8 mouse cellular contexts compared by ENCODE assay signal in genomic region chr8:75088989-75089881, GRCm38 (mm10). TPM values are rescaled to one million over a fixed set of nuclear protein-coding genes. Genes with fewer than 3 reads are reported as not detected.
A peak's percentile ranks its signal among the peaks of the same experiment; 100 is the strongest.
DNase-seq lines count a peak whose midpoint lies in the region; ATAC-seq and TF ChIP-seq lines count a peak whose summit lies in the region.

No protein-coding gene starts in this region.

- TF ChIP-seq EP300 in CH12.LX (IDR thresholded peaks at IDR 0.05; ENCODE audit: low read length): peak; percentile 80

- no peaks in the 10 kb centered on the region for H3K36me3 ChIP-seq in CH12.LX (replicated peaks in 1 of 2; ENCODE audit: control insufficient read depth in 1 of 2, insufficient read depth in 1 of 2, low read length in 1 of 2)
- no peaks in the 10 kb centered on the region for H3K36me3 ChIP-seq in liver, embryonic 15.5 days (replicated peaks)
- no peaks in the 10 kb centered on the region for H3K36me3 ChIP-seq in neural tube, embryonic 11.5 days (ENCODE audit: control insufficient read depth, insufficient read depth, low read length)

- H3K9ac ChIP-seq in CH12.LX (ENCODE audit: insufficient read depth, low read depth): no peak overlapping the region
- H3K9ac ChIP-seq in liver, embryonic 15.5 days: no peak overlapping the region
- peak overlapping the region; percentile 22; the same call in 1 of the 2 replicates for H3K9ac ChIP-seq in neural tube, embryonic 11.5 days (ENCODE audit: low read length)

- no peak for TF ChIP-seq POLR2A in CH12.LX (IDR thresholded peaks at IDR 0.05; ENCODE audit: low read depth, low read length)

- H3K27me3 ChIP-seq in CH12.LX (replicated peaks): no peaks in the 10 kb centered on the region
- H3K27me3 ChIP-seq in liver, embryonic 15.5 days: peaks cover 53% of the 10 kb centered on the region
- H3K27me3 ChIP-seq in neural tube, embryonic 11.5 days (ENCODE audit: control insufficient read depth, insufficient read depth, low read length): no peaks in the 10 kb centered on the region

- DNase-seq in CH12.LX (ENCODE audit: extremely low read depth): peak; percentile 84
- peak; percentile 49 for DNase-seq in adrenal gland, postnatal 25 days
- peak; percentile 87 for DNase-seq in forelimb bud, embryonic 11.5 days (ENCODE audit: low read depth, low spot score)
- DNase-seq in heart, postnatal 25 days (ENCODE audit: low spot score): peak; percentile 71
- DNase-seq in layer of hippocampus, adult 11-12 months (ENCODE audit: low spot score): peak; percentile 85
- DNase-seq in neural tube, embryonic 11.5 days (ENCODE audit: low spot score): peak; percentile 77
- peak; percentile 74 to 77 for DNase-seq in urinary bladder, postnatal 36 days (ENCODE audit: low spot score in 2 of 2)

- H3K4me1 ChIP-seq in CH12.LX (ENCODE audit: control insufficient read depth in 1 of 2, insufficient read depth in 2 of 2): peaks cover 23 to 59% of the 10 kb centered on the region in 2 experiments
- peaks cover 52% of the 10 kb centered on the region for H3K4me1 ChIP-seq in liver, embryonic 15.5 days (replicated peaks)
- H3K4me1 ChIP-seq in neural tube, embryonic 11.5 days (ENCODE audit: control insufficient read depth, insufficient read depth, low read length): no peaks in the 10 kb centered on the region

- peak overlapping the region in 1 of 3 experiments; percentile 2 for H3K4me3 ChIP-seq in CH12.LX (replicated peaks in 1 of 3; ENCODE audit: low read depth in 2 of 3, low read length in 2 of 3, poor library complexity in 1 of 3)
- H3K4me3 ChIP-seq in liver, embryonic 15.5 days (replicated peaks): no peak overlapping the region
- H3K4me3 ChIP-seq in neural tube, embryonic 11.5 days (ENCODE audit: low read depth, low read length): no peak overlapping the region

- in situ Hi-C loops in CH12.LX (cut with MboI; ENCODE audit: low pct_ligation_motif_present, low pct_unique_long_range_greater_than_20kb, low sequenced_read_pairs): no loop called here

- no peak for TF ChIP-seq CTCF in CH12.LX (conservative IDR thresholded peaks at IDR 0.05 in 1 of 2, IDR thresholded peaks at IDR 0.05 in 1 of 2; ENCODE audit: low read depth in 2 of 2, low read length in 2 of 2)

- no peak overlapping the region for H3K27ac ChIP-seq in CH12.LX (ENCODE audit: insufficient read depth, low read depth)
- peak overlapping the region; percentile 65 for H3K27ac ChIP-seq in liver, embryonic 15.5 days (replicated peaks)
- H3K27ac ChIP-seq in neural tube, embryonic 11.5 days (ENCODE audit: low read depth, low read length): no peak overlapping the region

- ATAC-seq in liver, embryonic 15.5 days (ENCODE audit: insufficient read depth): peak; percentile 53
- ATAC-seq in neural tube, embryonic 11.5 days (ENCODE audit: insufficient read depth, low FRiP score, low TSS enrichment): no peak

- dilution Hi-C loops in CH12.LX (cut with MboI; ENCODE audit: extremely low pct_ligation_motif_present, extremely low pct_unique_long_range_greater_than_20kb, low sequenced_read_pairs): no loop called here

- no peaks in the 10 kb centered on the region for H3K9me3 ChIP-seq in CH12.LX (replicated peaks; ENCODE audit: low read length)
- H3K9me3 ChIP-seq in liver, embryonic 15.5 days (replicated peaks): no peaks in the 10 kb centered on the region
- no peaks in the 10 kb centered on the region for H3K9me3 ChIP-seq in neural tube, embryonic 11.5 days (ENCODE audit: control insufficient read depth, low read length)

- H3K4me2 ChIP-seq in CH12.LX (ENCODE audit: insufficient read depth, low read depth, poor library complexity, severe bottlenecking): peak overlapping the region; percentile 17
- H3K4me2 ChIP-seq in liver, embryonic 15.5 days: peak overlapping the region; percentile 37
- 0 out of 2 replicates have a peak overlapping the region, but pooled peaks have one; percentile 7 for H3K4me2 ChIP-seq in neural tube, embryonic 11.5 days (ENCODE audit: low read depth)

- intact Hi-C loops in heart, postnatal 25 days (cut with DNase I): no loop called here

- TF ChIP-seq RAD21 in CH12.LX (IDR thresholded peaks at IDR 0.05; ENCODE audit: low read depth, low read length): no peak

- WGBS in liver, embryonic 15.5 days (ENCODE audit: insufficient replicate concordance): 10% methylated on average over 6 of the region's 6 CpGs
- 32% methylated on average over 6 of the region's 6 CpGs for WGBS in neural tube, embryonic 11.5 days

- peaks cover 7% of the 10 kb centered on the region for H3K79me2 ChIP-seq in CH12.LX (replicated peaks; ENCODE audit: control insufficient read depth, extremely low read depth, insufficient read depth, poor library complexity, severe bottlenecking)

TF ChIP-seq in CH12.LX, 34 proteins besides CTCF, POLR2A, EP300 and RAD21 (continues in another document):
- TF ChIP-seq POLR2AphosphoS2 (IDR thresholded peaks at IDR 0.05; ENCODE audit: low read depth, low read length) (no peak), JUND (conservative IDR thresholded peaks at IDR 0.05; ENCODE audit: low read depth, low read length) (peak; percentile 54), JUN (IDR thresholded peaks at IDR 0.05; ENCODE audit: insufficient read depth, low read depth, low read length) (no peak), ZMIZ1 (IDR thresholded peaks at IDR 0.05; ENCODE audit: low read depth, low read length) (no peak), CHD2 (IDR thresholded peaks at IDR 0.05; ENCODE audit: low read length) (no peak; the same call in 1 of the 2 replicates), NRF1 (IDR thresholded peaks at IDR 0.05; ENCODE audit: low read depth, low read length) (no peak), SIN3A (IDR thresholded peaks at IDR 0.05; ENCODE audit: low read length) (peak; percentile 84), BHLHE40 (IDR thresholded peaks at IDR 0.05; ENCODE audit: low read depth, low read length) (peak; percentile 40; the same call in 1 of the 2 replicates), ZNF384 (IDR thresholded peaks at IDR 0.05; ENCODE audit: low read depth, low read length) (no peak), SMC3 (IDR thresholded peaks at IDR 0.05; ENCODE audit: low read depth, low read length) (no peak), CHD1 (IDR thresholded peaks at IDR 0.05; ENCODE audit: low read depth, low read length) (no peak), ZC3H11A (IDR thresholded peaks at IDR 0.05; ENCODE audit: low read depth, low read length) (no peak), MAX (IDR thresholded peaks at IDR 0.05; ENCODE audit: low read length) (no peak), ELF1 (IDR thresholded peaks at IDR 0.05; ENCODE audit: low read depth, low read length) (peak; percentile 53), E2F4 (IDR thresholded peaks at IDR 0.05; ENCODE audit: insufficient replicate concordance, low read depth, low read length) (no peak), MYC (IDR thresholded peaks at IDR 0.05; ENCODE audit: low read depth, low read length) (0 out of 2 replicates have a peak, but pooled peaks have one; percentile 41), MXI1 (IDR thresholded peaks at IDR 0.05; ENCODE audit: low read depth, low read length) (no peak; the same call in 1 of the 2 replicates), ETS1 (conservative IDR thresholded peaks at IDR 0.05; ENCODE audit: low read depth, low read length) (peak; percentile 89), USF1 (IDR thresholded peaks at IDR 0.05; ENCODE audit: low read depth, low read length) (no peak), MAZ (IDR thresholded peaks at IDR 0.05; ENCODE audit: low read depth, low read length) (peak; percentile 100), MAFK (IDR thresholded peaks at IDR 0.05; ENCODE audit: insufficient replicate concordance, low read length) (peak; percentile 100), TCF12 (IDR thresholded peaks at IDR 0.05; ENCODE audit: low read depth, low read length) (0 out of 2 replicates have a peak, but pooled peaks have one; percentile 43), GABPA (IDR thresholded peaks at IDR 0.05; ENCODE audit: insufficient replicate concordance, low read depth, low read length) (peak; percentile 63), NELFE (IDR thresholded peaks at IDR 0.05; ENCODE audit: low read depth, low read length) (no peak), USF2 (conservative IDR thresholded peaks at IDR 0.05; ENCODE audit: low read depth, low read length) (no peak), ZKSCAN1 (IDR thresholded peaks at IDR 0.05; ENCODE audit: borderline replicate concordance, low read depth, low read length) (no peak), KAT2A (IDR thresholded peaks at IDR 0.05; ENCODE audit: insufficient replicate concordance, low read length) (no peak), PAX5 (IDR thresholded peaks at IDR 0.05; ENCODE audit: low read length) (no peak), MEF2A (IDR thresholded peaks at IDR 0.05; ENCODE audit: borderline replicate concordance, low read depth, low read length) (peak; percentile 50; the same call in 1 of the 2 replicates), RCOR1 (conservative IDR thresholded peaks at IDR 0.05; ENCODE audit: low read depth, low read length) (no peak)

RNA-seq across cellular contexts. Expression of gene Hmox1, which starts 4.2 kb away (rescaled TPM):
- 27.3 and 39.7 TPM in 2 replicates for total RNA-seq in CH12.LX (2012; rRNA removed)
- total RNA-seq in CH12.LX (2014; rRNA removed): 53.2 and 67.3 TPM in 2 replicates
- polyA plus RNA-seq in CH12.LX (2012; ENCODE audit: insufficient read length, low read depth): 87.4 and 92.2 TPM in 2 replicates
- 26.3 and 44.3 TPM in 2 replicates for total RNA-seq in adrenal gland, postnatal 25 days (2021)
- total RNA-seq in heart, postnatal 25 days (2021): 10 to 100 TPM in 1 of 2 experiments, 1 to 10 TPM in 1; 7.9 to 10.4 TPM
- polyA plus RNA-seq in liver, embryonic 15.5 days (2015; fragmentation: Nextera tagmentation; extraction: Ambion mirVana): 151 and 170 TPM in 2 replicates
- 15.9 and 16.1 TPM in 2 replicates for polyA plus RNA-seq in neural tube, embryonic 11.5 days (2014; fragmentation: Nextera tagmentation; extraction: Ambion mirVana)

RNA-seq across cellular contexts. Expression of gene Mcm5, which starts 20.1 kb away (rescaled TPM):
- 259 and 305 TPM in 2 replicates for total RNA-seq in CH12.LX (2012; rRNA removed)
- 282 and 294 TPM in 2 replicates for total RNA-seq in CH12.LX (2014; rRNA removed)
- polyA plus RNA-seq in CH12.LX (2012; ENCODE audit: insufficient read length, low read depth): 313 and 332 TPM in 2 replicates
- 24.2 and 26.3 TPM in 2 replicates for total RNA-seq in adrenal gland, postnatal 25 days (2021)
- total RNA-seq in heart, postnatal 25 days (2021): 1 to 10 TPM; 4.3 to 4.4 TPM
- 154 and 161 TPM in 2 replicates for polyA plus RNA-seq in liver, embryonic 15.5 days (2015; fragmentation: Nextera tagmentation; extraction: Ambion mirVana)
- polyA plus RNA-seq in neural tube, embryonic 11.5 days (2014; fragmentation: Nextera tagmentation; extraction: Ambion mirVana): 193 and 204 TPM in 2 replicates

RNA-seq across cellular contexts. Expression of gene Tom1, which starts 55.7 kb away (rescaled TPM):
- total RNA-seq in CH12.LX (2012; rRNA removed): 15.6 and 18.4 TPM in 2 replicates
- 11.6 and 13.4 TPM in 2 replicates for total RNA-seq in CH12.LX (2014; rRNA removed)
- polyA plus RNA-seq in CH12.LX (2012; ENCODE audit: insufficient read length, low read depth): 25.3 and 32.8 TPM in 2 replicates
- total RNA-seq in adrenal gland, postnatal 25 days (2021): 36.1 and 45.9 TPM in 2 replicates
- total RNA-seq in heart, postnatal 25 days (2021): 10 to 100 TPM; 56.2 to 63.1 TPM
- polyA plus RNA-seq in liver, embryonic 15.5 days (2015; fragmentation: Nextera tagmentation; extraction: Ambion mirVana): 13.2 and 14.8 TPM in 2 replicates
- polyA plus RNA-seq in neural tube, embryonic 11.5 days (2014; fragmentation: Nextera tagmentation; extraction: Ambion mirVana): 31.1 and 38.6 TPM in 2 replicates
